Comparison of ENCODE assay signal across 23 mouse cellular contexts in genomic region chr11:6219967-6220366, GRCm38 (mm10). TPM values are rescaled to one million over a fixed set of nuclear protein-coding genes. Genes with fewer than 3 reads are reported as not detected.
"Had no signal": no experiment of that assay in that cellular context is flagged by ENCODE, and none has a peak within 500 bp of the region (broad histone marks: within the 10 kb centered on the region; RNA-seq: fewer than 3 reads in every experiment).

No protein-coding gene starts in this region.

- H3K4me3 ChIP-seq: liver, embryonic 13.5 days; midbrain, embryonic 15.5 days; myocyte; neural tube, embryonic 13.5 days had no signal

- H3K27me3 ChIP-seq: liver, embryonic 13.5 days; midbrain, embryonic 15.5 days; neural tube, embryonic 13.5 days had no signal

- H3K27ac ChIP-seq: liver, embryonic 13.5 days; midbrain, embryonic 15.5 days; neural tube, embryonic 13.5 days had no signal

- H3K36me3 ChIP-seq: liver, embryonic 13.5 days; midbrain, embryonic 15.5 days; neural tube, embryonic 13.5 days had no signal

- ATAC-seq: midbrain, embryonic 15.5 days had no signal

- H3K9me3 ChIP-seq: liver, embryonic 13.5 days; midbrain, embryonic 15.5 days; neural tube, embryonic 13.5 days had no signal

- H3K9ac ChIP-seq: liver, embryonic 13.5 days; midbrain, embryonic 15.5 days; neural tube, embryonic 13.5 days had no signal

- H3K4me1 ChIP-seq: liver, embryonic 13.5 days; midbrain, embryonic 15.5 days; neural tube, embryonic 13.5 days had no signal

- H3K4me2 ChIP-seq: liver, embryonic 13.5 days; midbrain, embryonic 11.5 days; midbrain, embryonic 15.5 days; neural tube, embryonic 13.5 days had no signal

- DNase-seq: kidney, adult 18-20 months; kidney, postnatal 10 days; liver, embryonic 13.5 days; lung, adult 2 months; lung, postnatal 14 days; lung, postnatal 4 days; thymus, adult 2 months; thymus, postnatal 14 days; thymus, postnatal 4 days had no signal

RNA-seq across cellular contexts. Expression of gene Npc1l1, which starts 10.0 kb away (rescaled TPM):
- total RNA-seq: liver, adult 2 months; megakaryocyte progenitor cell, adult 5-6 weeks; megakaryocyte-erythroid progenitor cell, adult 5-6 weeks; monocyte, adult 5-6 weeks; neutrophil, adult 5-6 weeks had no signal
- polyA plus RNA-seq: limb, embryonic 11.5 days; lung, embryonic 16.5 days; midbrain, embryonic 11.5 days; neural tube, embryonic 13.5 days had no signal

RNA-seq across cellular contexts. Expression of gene A730071L15Rik, which starts 20.1 kb away (rescaled TPM):
- total RNA-seq: layer of hippocampus, adult 18-20 months; left cerebral cortex, postnatal 25 days had no signal
- polyA plus RNA-seq: small intestine, adult 2 months had no signal
